In genomic region chr11:18940916-18941315, GRCm38 (mm10) we compare ENCODE assay signal across 13 mouse cellular contexts.
DNase-seq lines count a peak whose midpoint lies in the region; ATAC-seq and TF ChIP-seq lines count a peak whose summit lies in the region.
"Had no signal": no experiment of that assay in that cellular context is flagged by ENCODE, and none has a peak within 500 bp of the region (broad histone marks: within the 10 kb centered on the region; RNA-seq: fewer than 3 reads in every experiment).

No protein-coding gene starts in this region.

- no peaks in the 10 kb centered on the region for H3K4me1 ChIP-seq in kidney, adult 2 months (ENCODE audit: control insufficient read depth, insufficient read depth, low read length)
- H3K4me1 ChIP-seq in kidney, embryonic 14.5 days (ENCODE audit: control insufficient read depth, insufficient read depth, low read length): peaks cover 15% of the 10 kb centered on the region

- TF ChIP-seq CTCF in gastrocnemius, adult 2 months (IDR thresholded peaks at IDR 0.05): no peak
- TF ChIP-seq CTCF in kidney, adult 2 months (conservative IDR thresholded peaks at IDR 0.05; ENCODE audit: insufficient read depth, insufficient read length, low read depth, low read length): no peak

- no peak for ATAC-seq in kidney, embryonic 14.5 days (ENCODE audit: low FRiP score, low TSS enrichment)
- ATAC-seq: forebrain, embryonic 15.5 days; midbrain, embryonic 15.5 days had no signal

- no peak overlapping the region for H3K27ac ChIP-seq in gastrocnemius, adult 2 months
- no peak overlapping the region for H3K27ac ChIP-seq in kidney, adult 2 months (ENCODE audit: insufficient read depth, low read depth, low read length)
- no peak overlapping the region for H3K27ac ChIP-seq in kidney, embryonic 14.5 days (ENCODE audit: low read depth, low read length)
- H3K27ac ChIP-seq: forebrain, embryonic 15.5 days; layer of hippocampus, adult 2 months; midbrain, embryonic 15.5 days had no signal

- no peak overlapping the region for H3K9ac ChIP-seq in kidney, embryonic 14.5 days (ENCODE audit: low read depth, low read length)
- H3K9ac ChIP-seq: forebrain, embryonic 15.5 days; midbrain, embryonic 15.5 days had no signal

- no peaks in the 10 kb centered on the region for H3K9me3 ChIP-seq in kidney, embryonic 14.5 days (ENCODE audit: control insufficient read depth, low read length)
- H3K9me3 ChIP-seq: forebrain, embryonic 15.5 days; midbrain, embryonic 15.5 days had no signal

- H3K27me3 ChIP-seq in kidney, adult 2 months (replicated peaks; ENCODE audit: control insufficient read depth, insufficient read depth, low read length): no peaks in the 10 kb centered on the region
- H3K27me3 ChIP-seq in kidney, embryonic 14.5 days (ENCODE audit: control insufficient read depth, insufficient read depth, low read length): no peaks in the 10 kb centered on the region
- H3K27me3 ChIP-seq: midbrain, embryonic 15.5 days had no signal

- peak overlapping the region; percentile 5; the same call in 1 of the 2 replicates for H3K4me3 ChIP-seq in gastrocnemius, adult 2 months
- H3K4me3 ChIP-seq in kidney, adult 2 months (ENCODE audit: insufficient read depth, low read depth, low read length): no peak overlapping the region
- H3K4me3 ChIP-seq in kidney, embryonic 14.5 days (ENCODE audit: low read length): no peak overlapping the region
- H3K4me3 ChIP-seq: forebrain, embryonic 15.5 days; layer of hippocampus, adult 2 months; midbrain, embryonic 15.5 days had no signal

- DNase-seq in gastrocnemius, adult 2 months: no peak
- no peak for DNase-seq in gastrocnemius, postnatal 36 days
- peak; percentile 48 for DNase-seq in kidney, adult 2 months
- DNase-seq in MN1 (ENCODE audit: low spot score): peak; percentile 84
- peak; percentile 24 to 42 for DNase-seq in kidney, postnatal 36 days
- DNase-seq in layer of hippocampus, adult 18-20 months (ENCODE audit: low spot score in 2 of 2): no peak
- DNase-seq in right cerebral cortex, postnatal 14 days: no peak
- DNase-seq: cerebellum, adult 2 months; right cerebral cortex, postnatal 4 days had no signal

- no peak overlapping the region for H3K4me2 ChIP-seq in kidney, embryonic 14.5 days (replicated peaks; ENCODE audit: low read depth, low read length)
- H3K4me2 ChIP-seq: forebrain, embryonic 15.5 days; midbrain, embryonic 15.5 days had no signal

- no peaks in the 10 kb centered on the region for H3K36me3 ChIP-seq in kidney, adult 2 months (ENCODE audit: control insufficient read depth, insufficient read depth, low read length)
- H3K36me3 ChIP-seq in kidney, embryonic 14.5 days (ENCODE audit: control insufficient read depth, insufficient read depth, low read length): peaks cover 10% of the 10 kb centered on the region; the same call in 1 of the 2 replicates
- H3K36me3 ChIP-seq: forebrain, embryonic 15.5 days; midbrain, embryonic 15.5 days had no signal

- WGBS in kidney, adult 2 months: 47% methylated on average over 4 of the region's 4 CpGs
- WGBS in kidney, embryonic 14.5 days: 42% methylated on average over 4 of the region's 4 CpGs

- intact Hi-C loops in gastrocnemius, adult 2 months (cut with DNase I): no loop called here
- intact Hi-C loops in gastrocnemius, postnatal 36 days (cut with DNase I): no loop called here

- TF ChIP-seq POLR2A in kidney, adult 2 months (IDR thresholded peaks at IDR 0.05; ENCODE audit: low read depth, low read length): no peak

Comparison
In these comparisons a context has a peak if more than half of its experiments do, and no peak if none do; other contexts are left out.
1. DNase-seq: peak in kidney, adult 2 months (single experiment), MN1 (single experiment) and kidney, postnatal 36 days (2 of 2); none in gastrocnemius, adult 2 months (single experiment), gastrocnemius, postnatal 36 days (0 of 2), layer of hippocampus, adult 18-20 months (0 of 2) and right cerebral cortex, postnatal 14 days (single experiment).